Mouse (Mus musculus) C2C12 (cell line): ENCODE results near the gene Radil.

Source experiments
- CEBPB ChIP-seq: IDR thresholded peaks from one replicate; pipeline ENCODE4 v1.6.1; 2011; ENCODE audit warnings: low read depth, mild to moderate bottlenecking, control low read depth, moderate library complexity
- CTCF ChIP-seq: IDR thresholded peaks from one replicate; pipeline ENCODE4 v1.5.1; 2011; ENCODE audit not compliant: control insufficient read depth, insufficient read depth, insufficient read length

DNA sequence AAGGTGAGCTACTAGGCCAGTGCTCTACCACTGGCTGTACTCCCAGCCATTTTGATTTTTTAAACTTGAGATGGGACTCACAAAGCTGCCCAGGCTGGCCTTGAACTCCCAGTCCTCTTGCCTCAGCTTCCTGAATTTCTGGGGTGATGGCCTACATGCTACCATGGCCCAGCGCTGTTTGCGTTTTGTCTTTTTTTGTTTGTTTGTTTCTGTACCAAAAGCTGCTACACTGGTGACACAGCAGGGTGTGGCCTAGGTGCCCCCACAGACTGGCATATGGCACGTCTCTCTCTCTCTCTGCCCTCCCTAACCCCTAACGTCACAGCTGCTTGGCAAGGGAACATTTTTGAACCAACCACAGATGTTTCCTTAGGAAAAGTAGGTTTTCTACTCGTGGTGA lies 91.1 kb downstream of the Radil start:
- no peak for TF ChIP-seq CTCF
- TF ChIP-seq CEBPB, result no peak
